Mouse (Mus musculus): ENCODE data around the gene Phf24. TPM values are rescaled to one million over a fixed set of nuclear protein-coding genes. Genes with fewer than 3 reads are reported as not detected.

The Phf24 gene
- total and polyA plus RNA-seq, 3 experiments, result not detected

DNA sequence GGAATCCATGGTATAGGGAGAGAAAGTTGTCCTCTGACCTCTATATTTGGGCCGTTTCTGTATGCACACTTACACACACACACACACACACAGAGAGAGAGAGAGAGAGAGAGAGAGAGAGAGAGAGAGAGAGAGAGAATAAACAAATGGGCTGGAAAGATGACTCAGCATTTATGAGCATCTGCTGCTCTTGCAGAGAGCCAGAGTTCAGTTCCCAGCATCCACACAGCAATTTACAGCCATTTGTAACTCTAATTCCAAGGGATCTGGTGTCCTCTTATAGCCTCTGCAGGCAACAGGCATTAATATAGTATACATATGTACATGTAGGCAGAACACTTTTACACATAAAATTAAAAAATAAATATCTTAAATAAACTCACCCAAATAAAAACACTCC is 12.5 kb upstream of the Phf24 start:
- Histone ChIP-seq H3K36me3 (replicated peaks in 1 of 2; ENCODE audit: control insufficient read depth in 1 of 2, insufficient read depth in 1 of 2, low read length in 1 of 2) (no peaks in the 10 kb centered on the region), H3K9me3 (replicated peaks; ENCODE audit: low read length) (peaks cover 4% of the 10 kb centered on the region), H3K9ac (ENCODE audit: insufficient read depth, low read depth) (no peak overlapping the region), H3K4me3 (replicated peaks in 1 of 3; ENCODE audit: low read depth in 2 of 3, low read length in 2 of 3, poor library complexity in 1 of 3) (no peak overlapping the region), H3K27ac (ENCODE audit: insufficient read depth, low read depth) (no peak overlapping the region), H3K27me3 (replicated peaks) (peaks cover 61% of the 10 kb centered on the region), H3K4me2 (ENCODE audit: insufficient read depth, low read depth, poor library complexity, severe bottlenecking) (no peak overlapping the region), H3K4me1 (ENCODE audit: control insufficient read depth in 1 of 2, insufficient read depth in 2 of 2) (no peaks in the 10 kb centered on the region; a peak in 1 of 4 replicates), H3K79me2 (replicated peaks; ENCODE audit: control insufficient read depth, extremely low read depth, insufficient read depth, poor library complexity, severe bottlenecking) (no peaks in the 10 kb centered on the region)
- peak; percentile 76; the same call in 1 of the 2 replicates for TF ChIP-seq MAFK (IDR thresholded peaks at IDR 0.05; ENCODE audit: insufficient replicate concordance, low read length)
- no peak for TF ChIP-seq HCFC1 (IDR thresholded peaks at IDR 0.05; ENCODE audit: low read depth, low read length)
- TF ChIP-seq NELFE (IDR thresholded peaks at IDR 0.05; ENCODE audit: low read depth, low read length), result no peak
- no peak for TF ChIP-seq UBTF (IDR thresholded peaks at IDR 0.05; ENCODE audit: low read depth, low read length)
- no peak for TF ChIP-seq TCF12 (IDR thresholded peaks at IDR 0.05; ENCODE audit: low read depth, low read length)
- no peak for TF ChIP-seq GABPA (IDR thresholded peaks at IDR 0.05; ENCODE audit: insufficient replicate concordance, low read depth, low read length)
- DNase-seq (ENCODE audit: extremely low read depth), result no peak
- dilution Hi-C loops (cut with MboI; ENCODE audit: extremely low pct_ligation_motif_present, extremely low pct_unique_long_range_greater_than_20kb, low sequenced_read_pairs) (no loop called here), in situ Hi-C loops (cut with MboI; ENCODE audit: low pct_ligation_motif_present, low pct_unique_long_range_greater_than_20kb, low sequenced_read_pairs) (no loop called here)

DNA sequence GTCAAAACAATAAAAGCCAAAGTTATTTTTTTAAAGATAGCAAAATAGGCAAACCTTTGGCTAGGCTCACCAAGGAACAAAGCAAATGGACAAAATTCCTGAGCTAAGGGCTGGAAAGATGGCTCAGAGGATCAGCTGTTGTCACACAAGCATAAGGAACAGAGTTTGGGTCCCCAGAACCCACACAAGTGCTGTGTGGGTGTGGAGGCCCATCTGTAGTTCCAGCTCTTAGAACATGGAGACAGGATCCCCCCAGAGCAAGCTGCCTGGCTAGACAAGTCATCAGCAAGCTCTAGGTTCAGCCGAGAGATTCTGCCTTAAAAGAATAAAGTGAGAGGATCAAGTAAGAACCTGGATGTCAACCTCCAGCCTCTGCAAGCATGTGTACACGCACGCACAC is 11.9 kb upstream of the Phf24 start:
- DNase-seq (ENCODE audit: extremely low read depth), result no peak
- Histone ChIP-seq H3K27me3 (replicated peaks) (peaks cover 61% of the 10 kb centered on the region), H3K4me2 (ENCODE audit: insufficient read depth, low read depth, poor library complexity, severe bottlenecking) (no peak overlapping the region), H3K36me3 (replicated peaks in 1 of 2; ENCODE audit: control insufficient read depth in 1 of 2, insufficient read depth in 1 of 2, low read length in 1 of 2) (no peaks in the 10 kb centered on the region), H3K79me2 (replicated peaks; ENCODE audit: control insufficient read depth, extremely low read depth, insufficient read depth, poor library complexity, severe bottlenecking) (no peaks in the 10 kb centered on the region), H3K27ac (ENCODE audit: insufficient read depth, low read depth) (no peak overlapping the region), H3K4me1 (ENCODE audit: control insufficient read depth in 1 of 2, insufficient read depth in 2 of 2) (no peaks in the 10 kb centered on the region; a peak in 1 of 4 replicates), H3K9ac (ENCODE audit: insufficient read depth, low read depth) (no peak overlapping the region), H3K9me3 (replicated peaks; ENCODE audit: low read length) (peaks cover 4% of the 10 kb centered on the region), H3K4me3 (replicated peaks in 1 of 3; ENCODE audit: low read depth in 2 of 3, low read length in 2 of 3, poor library complexity in 1 of 3) (no peak overlapping the region)
- in situ Hi-C loops (cut with MboI; ENCODE audit: low pct_ligation_motif_present, low pct_unique_long_range_greater_than_20kb, low sequenced_read_pairs), result no loop called here
- dilution Hi-C loops (cut with MboI; ENCODE audit: extremely low pct_ligation_motif_present, extremely low pct_unique_long_range_greater_than_20kb, low sequenced_read_pairs), result no loop called here
- TF ChIP-seq USF2 (conservative IDR thresholded peaks at IDR 0.05; ENCODE audit: low read depth, low read length), result no peak
- TF ChIP-seq MAFK (IDR thresholded peaks at IDR 0.05; ENCODE audit: insufficient replicate concordance, low read length), result no peak
- no peak for TF ChIP-seq KAT2A (IDR thresholded peaks at IDR 0.05; ENCODE audit: insufficient replicate concordance, low read length)
- TF ChIP-seq NELFE (IDR thresholded peaks at IDR 0.05; ENCODE audit: low read depth, low read length), result no peak
- no peak for TF ChIP-seq ZNF384 (IDR thresholded peaks at IDR 0.05; ENCODE audit: low read depth, low read length)
- TF ChIP-seq IRF4 (IDR thresholded peaks at IDR 0.05; ENCODE audit: low read depth, low read length), result no peak
- no peak for TF ChIP-seq ELF1 (IDR thresholded peaks at IDR 0.05; ENCODE audit: low read depth, low read length)
- TF ChIP-seq SIN3A (IDR thresholded peaks at IDR 0.05; ENCODE audit: low read length), result no peak
- no peak for TF ChIP-seq POLR2A (IDR thresholded peaks at IDR 0.05; ENCODE audit: low read depth, low read length)
- TF ChIP-seq NRF1 (IDR thresholded peaks at IDR 0.05; ENCODE audit: low read depth, low read length), result no peak

DNA sequence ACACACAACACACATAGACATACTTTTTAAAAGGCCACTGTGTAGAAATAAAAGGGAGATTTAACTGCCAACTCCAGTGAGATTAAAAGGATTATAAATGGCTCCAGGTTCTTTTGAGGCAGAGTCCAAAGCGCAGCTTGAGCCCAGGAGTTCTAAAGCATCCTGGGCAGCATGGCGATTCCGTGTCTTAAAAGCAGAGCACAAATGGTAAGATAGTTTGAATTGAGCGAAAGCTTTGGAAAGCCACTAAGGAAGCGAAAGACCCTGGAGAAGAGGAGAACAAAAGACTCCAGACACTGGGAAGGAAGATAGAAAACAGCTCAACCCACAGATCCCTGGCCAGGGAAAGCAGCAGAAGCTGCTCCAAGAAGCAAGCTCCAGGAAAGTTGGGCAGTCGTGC is 11.5 kb upstream of the Phf24 start:
- in situ Hi-C loops (cut with MboI; ENCODE audit: low pct_ligation_motif_present, low pct_unique_long_range_greater_than_20kb, low sequenced_read_pairs), result no loop called here

More for the DNA sequence above, 11.5 kb upstream of the Phf24 start:
- Histone ChIP-seq H3K9ac (ENCODE audit: insufficient read depth, low read depth) (no peak overlapping the region), H3K27ac (ENCODE audit: insufficient read depth, low read depth) (no peak overlapping the region), H3K27me3 (replicated peaks) (peaks cover 59% of the 10 kb centered on the region), H3K79me2 (replicated peaks; ENCODE audit: control insufficient read depth, extremely low read depth, insufficient read depth, poor library complexity, severe bottlenecking) (no peaks in the 10 kb centered on the region), H3K9me3 (replicated peaks; ENCODE audit: low read length) (peaks cover 4% of the 10 kb centered on the region), H3K4me2 (ENCODE audit: insufficient read depth, low read depth, poor library complexity, severe bottlenecking) (no peak overlapping the region), H3K4me3 (replicated peaks in 1 of 3; ENCODE audit: low read depth in 2 of 3, low read length in 2 of 3, poor library complexity in 1 of 3) (no peak overlapping the region), H3K4me1 (ENCODE audit: control insufficient read depth in 1 of 2, insufficient read depth in 2 of 2) (no peaks in the 10 kb centered on the region; a peak in 1 of 4 replicates), H3K36me3 (replicated peaks in 1 of 2; ENCODE audit: control insufficient read depth in 1 of 2, insufficient read depth in 1 of 2, low read length in 1 of 2) (no peaks in the 10 kb centered on the region)
- dilution Hi-C loops (cut with MboI; ENCODE audit: extremely low pct_ligation_motif_present, extremely low pct_unique_long_range_greater_than_20kb, low sequenced_read_pairs), result no loop called here
- TF ChIP-seq POLR2AphosphoS2 (IDR thresholded peaks at IDR 0.05; ENCODE audit: low read depth, low read length) (no peak), USF1 (IDR thresholded peaks at IDR 0.05; ENCODE audit: low read depth, low read length) (no peak), PAX5 (IDR thresholded peaks at IDR 0.05; ENCODE audit: low read length) (no peak)
- no peak for DNase-seq (ENCODE audit: extremely low read depth)

Data from CH12.LX (cell line).